Mouse (Mus musculus): ENCODE data around the gene Rnase11.

Gene Rnase11

GRCm38 (mm10) chr14:51050063-51050462 is at the start of gene Rnase11:
TSS of gene Rnase11 (minus strand) at chr14:51050163.
- DNase-seq (ENCODE audit: low spot score): no peak

GRCm38 (mm10) chr14:51098921-51099320 is 49.0 kb upstream of the Rnase11 start:
- DNase-seq (ENCODE audit: low spot score): no peak

GRCm38 (mm10) chr14:51098300-51098699 is 48.3 kb upstream of the Rnase11 start:
- DNase-seq (ENCODE audit: low spot score): peak; percentile 96

- DNase-seq (ENCODE audit: low spot score): no peak
These were observed 46.0 kb upstream of the Rnase11 start for GRCm38 (mm10) chr14:51095736-51096524.

GRCm38 (mm10) chr14:51094921-51095320 is 45.0 kb upstream of the Rnase11 start:
- DNase-seq (ENCODE audit: low spot score): no peak

DNA sequence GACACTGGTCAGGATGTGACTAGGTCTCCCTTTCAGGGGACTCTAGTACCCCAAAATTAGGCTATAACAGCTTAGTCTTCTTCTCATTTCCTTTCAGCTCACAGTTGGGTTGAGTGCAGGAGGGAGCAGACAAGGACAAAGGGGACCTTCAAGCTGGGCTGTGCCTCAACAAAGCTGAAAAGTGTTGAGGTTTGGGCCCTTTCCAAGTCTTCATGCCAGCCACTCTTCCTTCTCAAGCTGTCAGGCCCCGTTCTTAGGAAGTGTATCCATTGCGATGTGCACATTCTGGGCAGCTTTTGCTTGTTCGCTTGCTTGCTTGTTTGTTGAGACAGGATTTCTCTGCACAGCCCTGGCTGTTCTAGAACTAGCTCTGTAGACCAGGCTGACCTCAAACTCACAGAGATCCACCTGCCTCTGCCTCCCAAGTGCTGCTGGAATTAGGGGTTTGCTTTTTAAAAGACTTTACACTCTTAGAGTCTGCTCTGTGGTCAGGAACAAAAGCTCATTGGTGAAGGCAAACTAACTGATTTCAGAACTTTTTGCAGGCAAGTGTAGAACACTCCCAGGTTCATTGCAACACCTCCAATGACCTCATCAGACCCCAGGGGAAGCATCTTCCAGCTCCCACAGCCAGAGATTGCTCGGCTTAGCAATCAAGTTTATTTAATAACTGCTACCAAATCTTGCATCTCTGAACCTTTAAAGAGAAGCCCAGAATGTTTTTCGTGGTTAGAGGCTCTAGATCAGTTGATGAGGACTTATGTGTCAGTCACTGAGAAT is 44.3 kb upstream of the Rnase11 start:
- peak; percentile 46 for DNase-seq (ENCODE audit: low spot score)

- DNase-seq (ENCODE audit: low spot score): no peak
These were observed 43.5 kb upstream of the Rnase11 start for GRCm38 (mm10) chr14:51093496-51093895.

GRCm38 (mm10) chr14:51092073-51092620 is 42.2 kb upstream of the Rnase11 start:
- DNase-seq (ENCODE audit: low spot score): no peak

DNA sequence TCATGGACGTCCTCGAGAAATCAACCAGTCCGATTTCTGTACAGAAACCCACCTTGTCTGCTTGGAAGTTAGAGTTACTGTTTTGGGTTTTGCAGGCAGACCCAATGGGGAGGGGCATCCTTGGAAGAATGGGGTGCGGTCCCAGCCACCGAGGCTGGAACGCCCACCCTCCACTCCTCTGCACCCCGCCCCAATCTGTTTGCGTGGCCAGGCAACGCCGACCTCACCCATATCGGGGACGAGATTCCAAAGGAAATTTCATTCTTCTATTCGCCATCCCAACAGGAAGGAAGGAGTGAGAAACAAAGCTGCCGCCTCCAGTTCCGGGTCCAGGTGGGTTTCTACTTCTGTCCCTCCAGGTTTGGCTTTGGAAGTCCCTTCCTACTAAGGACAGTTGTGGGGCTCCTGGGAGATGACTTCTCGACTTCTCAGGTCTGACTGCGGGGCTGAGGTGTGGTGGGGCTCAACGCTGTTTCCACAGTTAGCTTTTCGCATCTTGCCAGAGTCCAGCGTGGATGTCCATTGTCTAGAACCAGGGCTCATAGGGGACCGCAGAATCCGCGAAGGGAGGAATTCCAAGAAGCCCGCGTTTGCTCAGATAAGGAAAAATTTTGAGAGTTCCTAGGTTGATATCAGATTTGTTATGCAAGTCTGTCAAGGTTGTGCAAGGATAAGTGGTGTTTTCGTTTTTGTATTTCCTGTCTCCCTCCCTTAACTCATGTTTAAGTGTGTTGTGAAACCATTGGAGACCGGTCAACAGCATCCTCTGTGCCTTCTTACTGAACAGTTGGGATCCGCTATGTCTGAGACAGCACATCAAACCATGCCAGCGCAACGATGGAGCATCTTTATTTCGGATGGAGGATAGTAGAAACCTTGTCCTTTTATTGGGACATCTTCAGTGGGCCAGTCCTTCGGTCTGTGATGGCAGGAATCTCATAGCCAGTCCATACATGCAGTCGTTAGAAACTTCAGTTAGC is 41.2 kb upstream of the Rnase11 start, which contains the start of the genes Rnase4 and Ang:
Gene Rnase4, plus strand, starts transcription at position 157 of the 980 bp plus-strand sequence.
Gene Ang, plus strand, starts transcription at position 230 of the 980 bp plus-strand sequence.
- DNase-seq (ENCODE audit: low spot score): peak; percentile 44

GRCm38 (mm10) chr14:51090077-51090781 is 40.3 kb upstream of the Rnase11 start:
- DNase-seq (ENCODE audit: low spot score): peak; percentile 88

DNA sequence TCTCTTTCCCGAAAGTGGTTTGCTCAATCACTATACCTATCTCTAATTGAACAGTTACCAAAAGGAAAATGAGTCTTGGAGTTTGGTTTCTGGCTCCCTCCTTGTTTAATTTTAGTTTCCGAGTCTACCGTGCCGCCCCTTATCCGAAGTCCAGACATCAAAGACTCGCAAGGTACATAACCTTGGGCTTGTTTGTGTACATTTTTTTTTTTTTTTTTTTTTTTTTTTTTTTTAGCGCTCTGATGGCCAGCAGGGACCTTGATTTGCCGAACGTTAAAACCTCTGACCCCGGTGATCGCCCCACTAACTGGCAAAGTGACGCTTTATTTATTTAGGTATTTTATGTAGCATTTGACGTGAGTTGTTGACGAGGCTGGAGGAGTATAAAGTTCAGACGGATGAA is 39.7 kb upstream of the Rnase11 start:
- DNase-seq (ENCODE audit: low spot score): no peak

GRCm38 (mm10) chr14:51088970-51089673 is 39.2 kb upstream of the Rnase11 start:
- DNase-seq (ENCODE audit: low spot score): peak; percentile 99

DNA sequence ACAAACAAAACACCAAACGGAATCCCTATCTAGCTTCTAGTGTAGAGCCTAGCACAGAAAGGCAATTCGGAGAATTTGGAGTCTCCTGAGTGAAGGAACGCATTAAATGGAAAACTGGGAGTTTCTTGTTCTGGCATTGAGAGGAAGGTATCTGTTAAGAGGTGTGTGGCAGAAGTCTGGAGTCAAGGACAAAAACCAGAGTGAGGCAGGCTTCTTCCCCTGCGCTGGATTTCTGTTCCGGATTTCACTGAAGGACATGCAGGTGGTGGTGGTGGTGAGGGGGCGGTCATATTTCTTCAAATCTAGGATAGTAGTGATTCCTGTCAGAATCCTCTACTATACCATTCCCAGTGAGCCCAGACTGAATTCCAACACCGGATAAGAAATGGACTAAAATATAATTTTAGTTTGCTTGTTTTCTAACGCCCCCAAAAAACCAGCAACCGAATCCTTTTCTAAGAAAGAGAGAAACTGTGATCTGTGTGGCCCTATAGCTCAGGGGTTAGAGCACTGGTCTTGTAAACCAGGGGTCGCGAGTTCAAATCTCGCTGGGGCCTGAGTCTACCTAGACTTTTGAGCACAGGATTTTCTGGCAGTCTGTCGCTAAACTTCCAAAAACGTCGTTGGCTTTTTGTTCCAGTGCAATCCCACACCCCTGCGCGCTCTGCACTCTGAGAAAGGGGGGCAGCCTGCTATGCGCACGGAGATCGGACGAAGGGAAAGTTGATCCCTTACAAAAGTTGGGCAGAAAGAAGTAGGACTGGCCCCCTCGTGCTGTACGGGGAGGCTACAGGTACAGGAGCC is 38.4 kb upstream of the Rnase11 start:
- peak; percentile 88 for DNase-seq (ENCODE audit: low spot score)

GRCm38 (mm10) chr14:51087762-51088161 is 37.8 kb upstream of the Rnase11 start:
- no peak for DNase-seq (ENCODE audit: low spot score)

DNA sequence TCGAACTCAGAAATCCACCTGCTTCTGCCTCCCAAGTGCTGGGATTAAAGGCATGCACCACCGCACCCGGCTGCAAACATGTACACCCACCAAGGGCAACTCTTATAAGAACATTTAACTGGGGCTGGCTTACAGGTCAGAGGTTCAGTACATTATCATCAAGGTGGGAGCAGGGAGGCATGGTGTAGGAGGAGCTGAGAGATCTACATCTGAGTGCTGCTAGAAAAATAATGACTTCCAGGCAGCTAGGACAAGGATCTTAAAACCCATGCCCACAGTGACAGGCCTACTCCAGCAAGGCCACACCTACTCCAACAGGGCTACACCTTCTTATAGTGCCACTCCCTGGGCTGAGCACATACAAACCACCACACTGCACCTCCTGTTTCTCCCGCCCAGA is 35.9 kb upstream of the Rnase11 start:
- DNase-seq (ENCODE audit: low spot score): no peak

DNA sequence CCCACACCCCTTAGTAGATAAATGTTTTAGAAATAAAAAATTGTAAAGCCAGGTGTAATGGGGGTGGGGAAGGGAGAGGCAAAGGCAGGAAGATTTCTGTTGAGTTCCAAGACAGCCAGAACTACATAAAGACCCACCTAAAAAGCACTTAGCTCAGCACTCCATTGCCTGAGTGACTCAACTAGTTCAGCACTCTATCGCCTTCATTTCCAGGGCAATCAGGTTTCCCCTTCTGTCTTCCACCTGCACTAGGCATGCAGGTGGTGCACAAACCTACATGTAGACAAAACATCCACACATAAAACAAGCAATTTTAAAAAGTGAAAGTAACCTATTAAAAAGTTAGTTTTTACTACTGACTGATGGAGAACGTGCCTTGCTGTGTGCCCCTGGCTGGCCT is 35.1 kb upstream of the Rnase11 start:
- DNase-seq (ENCODE audit: low spot score): no peak

- DNase-seq (ENCODE audit: low spot score): no peak
These were observed 33.8 kb upstream of the Rnase11 start for GRCm38 (mm10) chr14:51083805-51084204.

GRCm38 (mm10) chr14:51082599-51083581 is 32.9 kb upstream of the Rnase11 start:
- peak; percentile 58 for DNase-seq (ENCODE audit: low spot score)

Data from layer of hippocampus, adult 11-12 months (tissue).